Mouse (Mus musculus): ENCODE measurements around the gene Pitx2. TPM values are rescaled to one million over a fixed set of nuclear protein-coding genes. Genes with fewer than 3 reads are reported as not detected.

The Pitx2 gene
- total RNA-seq, 2 experiments from 2014 or later = 5.2 to 24.5 TPM

- no peak for DNase-seq
Measured at GRCm38 (mm10) chr3:129216911-129217561, 17.4 kb downstream of the Pitx2 start.

GRCm38 (mm10) chr3:129217862-129218370, 18.2 kb downstream of the Pitx2 start:
- DNase-seq = no peak

- DNase-seq = peak; percentile 33
Measured at GRCm38 (mm10) chr3:129218371-129218921, 18.8 kb downstream of the Pitx2 start.

- no peak for DNase-seq
Measured at GRCm38 (mm10) chr3:129220086-129220670, 20.5 kb downstream of the Pitx2 start.

GRCm38 (mm10) chr3:129220681-129221379, 21.2 kb downstream of the Pitx2 start:
- no peak for DNase-seq

GRCm38 (mm10) chr3:129221380-129222260, 21.9 kb downstream of the Pitx2 start:
- DNase-seq = no peak

- no peak for DNase-seq
Measured at GRCm38 (mm10) chr3:129222448-129223290, 23.0 kb downstream of the Pitx2 start.

GRCm38 (mm10) chr3:129223401-129223800, 23.7 kb downstream of the Pitx2 start:
- no peak for DNase-seq

GRCm38 (mm10) chr3:129223964-129224805, 24.5 kb downstream of the Pitx2 start:
- DNase-seq = no peak

- no peak for DNase-seq
Measured at GRCm38 (mm10) chr3:129224806-129225576, 25.3 kb downstream of the Pitx2 start.

- DNase-seq = no peak
Measured at GRCm38 (mm10) chr3:129225577-129226289, 26.1 kb downstream of the Pitx2 start.

GRCm38 (mm10) chr3:129226681-129227080, 27.0 kb downstream of the Pitx2 start:
- DNase-seq = no peak

GRCm38 (mm10) chr3:129227331-129227730, 27.7 kb downstream of the Pitx2 start:
- DNase-seq = no peak

GRCm38 (mm10) chr3:129238010-129238409, 38.3 kb downstream of the Pitx2 start:
- DNase-seq = no peak

- no peak for DNase-seq
Measured at GRCm38 (mm10) chr3:129238664-129239258, 39.1 kb downstream of the Pitx2 start.

- DNase-seq = no peak
Measured at GRCm38 (mm10) chr3:129250997-129251396, 51.3 kb downstream of the Pitx2 start.

- DNase-seq = no peak
Measured at GRCm38 (mm10) chr3:129254246-129254645, 54.6 kb downstream of the Pitx2 start.

GRCm38 (mm10) chr3:129256283-129256682, 56.6 kb downstream of the Pitx2 start:
- no peak for DNase-seq
